30 mouse cellular contexts compared by ENCODE assay signal in the genomic region with DNA sequence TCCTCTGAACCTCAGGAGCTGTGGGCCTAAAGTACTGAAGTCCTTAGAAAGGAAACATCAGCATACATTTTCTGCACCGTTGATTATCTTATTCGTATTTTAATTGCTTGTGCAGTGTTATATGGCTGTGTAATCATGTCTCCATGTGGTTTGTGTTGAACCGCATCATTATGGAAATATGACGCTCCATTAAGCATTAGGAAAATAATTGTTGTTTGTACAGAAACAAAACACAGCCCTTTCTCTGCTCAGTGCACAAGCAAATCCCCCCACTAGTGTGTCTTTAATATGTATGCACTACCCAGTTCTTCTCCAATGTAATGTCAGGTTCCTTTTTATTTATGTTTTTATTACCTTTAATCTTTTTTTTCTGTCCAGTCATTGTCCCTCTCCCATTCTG.
DNase-seq lines count a peak whose midpoint lies in the region; ATAC-seq and TF ChIP-seq lines count a peak whose summit lies in the region.
"Had no signal": no experiment of that assay in that cellular context is flagged by ENCODE, and none has a peak within 500 bp of the region (broad histone marks: within the 10 kb centered on the region; RNA-seq: fewer than 3 reads in every experiment).

No protein-coding gene starts in this region.

- TF ChIP-seq CTCF in hindbrain, postnatal 0 days (IDR thresholded peaks at IDR 0.05; ENCODE audit: low read depth), result no peak
- TF ChIP-seq CTCF in layer of hippocampus, adult 2 months (conservative IDR thresholded peaks at IDR 0.05), result no peak

- H3K9ac ChIP-seq in embryonic facial prominence, embryonic 14.5 days (ENCODE audit: low read depth, low read length), result no peak overlapping the region
- no peak overlapping the region for H3K9ac ChIP-seq in hindbrain, embryonic 13.5 days
- no peak overlapping the region for H3K9ac ChIP-seq in hindbrain, postnatal 0 days (replicated peaks; ENCODE audit: low read length)
- H3K9ac ChIP-seq: embryonic facial prominence, embryonic 13.5 days; limb, embryonic 15.5 days; liver, embryonic 13.5 days; stomach, embryonic 15.5 days had no signal

- no peaks in the 10 kb centered on the region for H3K4me1 ChIP-seq in embryonic facial prominence, embryonic 14.5 days (ENCODE audit: control insufficient read depth, insufficient read depth, low read length)
- peaks cover 4% of the 10 kb centered on the region for H3K4me1 ChIP-seq in embryonic facial prominence, embryonic 10.5 days
- H3K4me1 ChIP-seq in hindbrain, embryonic 13.5 days (replicated peaks), result peaks cover 11% of the 10 kb centered on the region
- H3K4me1 ChIP-seq in hindbrain, postnatal 0 days (ENCODE audit: insufficient read depth, low read length), result no peaks in the 10 kb centered on the region
- H3K4me1 ChIP-seq: embryonic facial prominence, embryonic 13.5 days; liver, embryonic 13.5 days; stomach, embryonic 15.5 days had no signal

- no peak for ATAC-seq in embryonic facial prominence, embryonic 14.5 days (ENCODE audit: low read depth)
- ATAC-seq in hindbrain, embryonic 13.5 days (ENCODE audit: low FRiP score), result peak; percentile 21; the same call in 1 of the 2 replicates
- ATAC-seq in hindbrain, postnatal 0 days, result no peak
- ATAC-seq: lung, postnatal 0 days had no signal

- no peaks in the 10 kb centered on the region for H3K9me3 ChIP-seq in embryonic facial prominence, embryonic 14.5 days (ENCODE audit: control insufficient read depth, low read length)
- no peaks in the 10 kb centered on the region for H3K9me3 ChIP-seq in embryonic facial prominence, embryonic 10.5 days
- H3K9me3 ChIP-seq in hindbrain, embryonic 13.5 days, result no peaks in the 10 kb centered on the region
- H3K9me3 ChIP-seq in hindbrain, postnatal 0 days (ENCODE audit: low read length), result no peaks in the 10 kb centered on the region
- H3K9me3 ChIP-seq: embryonic facial prominence, embryonic 13.5 days; hindbrain, embryonic 10.5 days; limb, embryonic 10.5 days; limb, embryonic 15.5 days; liver, embryonic 13.5 days; stomach, embryonic 15.5 days had no signal

- H3K27ac ChIP-seq in embryonic facial prominence, embryonic 14.5 days (replicated peaks; ENCODE audit: low read depth, low read length), result no peak overlapping the region
- no peak overlapping the region for H3K27ac ChIP-seq in embryonic facial prominence, embryonic 10.5 days (replicated peaks)
- H3K27ac ChIP-seq in hindbrain, embryonic 13.5 days, result no peak overlapping the region; the same call in 1 of the 2 replicates
- no peak overlapping the region for H3K27ac ChIP-seq in hindbrain, postnatal 0 days
- H3K27ac ChIP-seq in layer of hippocampus, adult 2 months, result peak overlapping the region; percentile 33; the same call in 1 of the 2 replicates
- H3K27ac ChIP-seq: embryonic facial prominence, embryonic 13.5 days; hindbrain, embryonic 10.5 days; limb, embryonic 10.5 days; limb, embryonic 15.5 days; liver, embryonic 13.5 days; macrophage; stomach, embryonic 15.5 days had no signal

- no peak overlapping the region for H3K4me2 ChIP-seq in embryonic facial prominence, embryonic 14.5 days (ENCODE audit: low read depth, low read length)
- no peak overlapping the region for H3K4me2 ChIP-seq in hindbrain, embryonic 13.5 days
- H3K4me2 ChIP-seq in hindbrain, postnatal 0 days (ENCODE audit: low read depth, low read length), result no peak overlapping the region
- H3K4me2 ChIP-seq: embryonic facial prominence, embryonic 13.5 days; limb, embryonic 15.5 days; liver, embryonic 13.5 days; stomach, embryonic 15.5 days had no signal

- no peak overlapping the region for H3K4me3 ChIP-seq in embryonic facial prominence, embryonic 14.5 days (ENCODE audit: low read depth, low read length)
- H3K4me3 ChIP-seq in embryonic facial prominence, embryonic 10.5 days, result no peak overlapping the region
- no peak overlapping the region for H3K4me3 ChIP-seq in hindbrain, embryonic 13.5 days
- H3K4me3 ChIP-seq in hindbrain, postnatal 0 days (ENCODE audit: low read length), result no peak overlapping the region
- H3K4me3 ChIP-seq in layer of hippocampus, adult 2 months, result no peak overlapping the region
- H3K4me3 ChIP-seq: embryonic facial prominence, embryonic 13.5 days; erythroblast, embryonic 14.5 days; hindbrain, embryonic 10.5 days; limb, embryonic 10.5 days; limb, embryonic 15.5 days; liver, embryonic 13.5 days; stomach, embryonic 15.5 days had no signal

- no peaks in the 10 kb centered on the region for H3K27me3 ChIP-seq in embryonic facial prominence, embryonic 14.5 days (replicated peaks; ENCODE audit: control insufficient read depth, insufficient read depth, low read length)
- no peaks in the 10 kb centered on the region for H3K27me3 ChIP-seq in embryonic facial prominence, embryonic 10.5 days (replicated peaks; ENCODE audit: low read depth, poor library complexity, severe bottlenecking)
- H3K27me3 ChIP-seq in hindbrain, embryonic 13.5 days, result no peaks in the 10 kb centered on the region
- H3K27me3 ChIP-seq in hindbrain, postnatal 0 days (ENCODE audit: insufficient read depth, low read length), result no peaks in the 10 kb centered on the region
- H3K27me3 ChIP-seq: CH12.LX; embryonic facial prominence, embryonic 13.5 days; limb, embryonic 15.5 days; liver, embryonic 13.5 days; stomach, embryonic 15.5 days had no signal

- 74% methylated on average over 4 of the region's 4 CpGs for WGBS in embryonic facial prominence, embryonic 14.5 days
- WGBS in embryonic facial prominence, embryonic 10.5 days, result 91% methylated on average over 4 of the region's 4 CpGs
- WGBS in hindbrain, embryonic 13.5 days, result 56% methylated on average over 4 of the region's 4 CpGs
- 69% methylated on average over 4 of the region's 4 CpGs for WGBS in hindbrain, postnatal 0 days

- peak; percentile 15 for DNase-seq in embryonic facial prominence, embryonic 14.5 days (ENCODE audit: low spot score)
- DNase-seq in embryonic facial prominence, embryonic 10.5 days (ENCODE audit: low spot score), result no peak
- no peak for DNase-seq in hindbrain, postnatal 0 days (ENCODE audit: low spot score)
- no peak for DNase-seq in layer of hippocampus, adult 2 months (ENCODE audit: low spot score in 2 of 2)
- DNase-seq in layer of hippocampus, postnatal 14 days (ENCODE audit: low spot score in 2 of 2), result no peak
- peak; percentile 31 for DNase-seq in retina, embryonic 14.5 days (ENCODE audit: low spot score)
- DNase-seq in left cerebral cortex, adult 9 months (ENCODE audit: low spot score in 2 of 2), result no peak
- DNase-seq: adrenal gland, adult 8-10 months; cerebellum, adult 11 months; cerebellum, adult 9-10 months; embryo, embryonic 11 days; gastrocnemius, postnatal 10 days; heart, postnatal 14 days; kidney, adult 2 months; kidney, postnatal 36 days; layer of hippocampus, postnatal 36 days; liver, embryonic 13.5 days; lung, adult 18-20 months; midbrain, embryonic 14.5 days; right cerebral cortex, postnatal 25 days had no signal

- H3K36me3 ChIP-seq in embryonic facial prominence, embryonic 14.5 days (ENCODE audit: control insufficient read depth, insufficient read depth, low read length), result no peaks in the 10 kb centered on the region
- no peaks in the 10 kb centered on the region for H3K36me3 ChIP-seq in embryonic facial prominence, embryonic 10.5 days (replicated peaks)
- H3K36me3 ChIP-seq in hindbrain, embryonic 13.5 days, result no peaks in the 10 kb centered on the region
- H3K36me3 ChIP-seq in hindbrain, postnatal 0 days (ENCODE audit: insufficient read depth, low read length), result no peaks in the 10 kb centered on the region
- H3K36me3 ChIP-seq: embryonic facial prominence, embryonic 13.5 days; hindbrain, embryonic 10.5 days; limb, embryonic 10.5 days; limb, embryonic 15.5 days; liver, embryonic 13.5 days; stomach, embryonic 15.5 days had no signal

Comparison
In these comparisons a context has a peak if more than half of its experiments do, and no peak if none do; other contexts are left out.
1. DNase-seq: peak in embryonic facial prominence, embryonic 14.5 days (single experiment) and retina, embryonic 14.5 days (single experiment); none in embryonic facial prominence, embryonic 10.5 days (single experiment), hindbrain, postnatal 0 days (single experiment), layer of hippocampus, adult 2 months (0 of 2), layer of hippocampus, postnatal 14 days (0 of 2) and left cerebral cortex, adult 9 months (0 of 2).